Mouse (Mus musculus) forebrain, embryonic 15.5 days (tissue): ENCODE data around the gene Cdkal1. TPM values are rescaled to one million over a fixed set of nuclear protein-coding genes. Genes with fewer than 3 reads are reported as not detected.

Source experiments
- ATAC-seq: fragments of 200-750 bp; cut with Nextera tagmentation; replicated peaks from 2 replicates; pipeline ENCODE4 v1.8.0; 2017; ENCODE audit warnings: mild to moderate bottlenecking, moderate TSS enrichment, moderate library complexity
- H3K27ac ChIP-seq: fragments of 300-500 bp; sonication (generic); replicated peaks from 2 replicates; pipeline ENCODE4 v1.5.1; 2015; ENCODE audit warnings: mild to moderate bottlenecking, inconsistent platforms
- H3K27me3 ChIP-seq: fragments of 300-500 bp; sonication (generic); 2 replicates; pipeline ENCODE4 v1.6.1; 2015; ENCODE audit warnings: inconsistent platforms
- H3K36me3 ChIP-seq: fragments of 300-500 bp; sonication (generic); 2 replicates; pipeline ENCODE4 v1.6.1; 2015; ENCODE audit warnings: mild to moderate bottlenecking, inconsistent platforms
- H3K4me1 ChIP-seq: fragments of 300-500 bp; sonication (generic); 2 replicates; pipeline ENCODE4 v1.6.1; 2015; ENCODE audit warnings: inconsistent platforms
- H3K4me2 ChIP-seq: fragments of 300-500 bp; sonication (generic); replicated peaks from 2 replicates; pipeline ENCODE4 v1.6.1; 2015; ENCODE audit warnings: mild to moderate bottlenecking, inconsistent platforms
- H3K4me3 ChIP-seq: fragments of 300-500 bp; sonication (generic); 2 replicates; pipeline ENCODE4 v1.5.1; 2015; ENCODE audit warnings: mild to moderate bottlenecking, inconsistent platforms
- H3K9ac ChIP-seq: fragments of 300-500 bp; sonication (generic); replicated peaks from 2 replicates; pipeline ENCODE4 v1.6.1; 2015; ENCODE audit warnings: mild to moderate bottlenecking, inconsistent platforms
- H3K9me3 ChIP-seq: fragments of 300-500 bp; sonication (generic); 2 replicates; pipeline ENCODE4 v1.6.1; 2016; ENCODE audit warnings: inconsistent platforms
- WGBS: fragments of 180-500 bp; shearing (Covaris S2); methylation state at CpG from one replicate; pipeline ENCODE4 v1.1.7; 2015; ENCODE audit warnings: mixed read lengths; 5-methylcytosine and 5-hydroxymethylcytosine counted together
- polyA plus RNA-seq: library from polyadenylated mRNA; unstranded; fragments of >200 nt; fragmentation: Nextera tagmentation; extraction: Ambion mirVana; gene quantifications from 2 replicates; pipeline ENCODE4 v1.2.1, GENCODE M21; 2015

Cdkal1 gene
- polyA plus RNA-seq, 1 experiment from 2014 or later = 28.0 TPM

DNA sequence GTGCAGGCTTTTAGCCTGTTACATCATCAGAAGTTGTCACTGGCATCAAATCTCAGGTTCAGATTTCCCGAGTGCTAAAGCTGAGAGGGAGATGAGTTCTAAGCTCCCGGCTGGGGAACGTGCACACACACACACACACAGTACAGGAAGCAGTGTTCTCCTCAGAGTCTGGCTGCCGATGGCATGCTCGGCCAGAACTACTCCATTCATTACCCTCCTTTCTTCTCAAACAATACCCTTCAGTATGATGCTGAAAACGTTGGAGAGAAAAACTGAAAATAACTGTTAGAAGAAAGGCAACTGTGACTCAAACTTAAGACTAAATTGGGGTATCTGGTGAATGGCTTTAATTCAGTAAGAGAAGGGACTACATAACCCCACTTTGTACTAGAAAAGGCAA lies 491.5 kb downstream of the Cdkal1 start:
- H3K9me3 ChIP-seq = no peaks in the 10 kb centered on the region
- ATAC-seq = no peak; the same call in 1 of the 2 replicates
- 7% methylated on average over 6 of the region's 6 CpGs for WGBS
- H3K4me1 ChIP-seq = peaks cover 32% of the 10 kb centered on the region
- no peaks in the 10 kb centered on the region for H3K36me3 ChIP-seq
- H3K4me2 ChIP-seq = no peak overlapping the region
- no peaks in the 10 kb centered on the region for H3K27me3 ChIP-seq
- 0 out of 2 replicates have a peak overlapping the region, but pooled peaks have one; percentile 21 for H3K27ac ChIP-seq
- no peak overlapping the region for H3K4me3 ChIP-seq
- no peak overlapping the region for H3K9ac ChIP-seq

GRCm38 (mm10) chr13:29361842-29362241 lies 493.6 kb downstream of the Cdkal1 start:
- H3K4me3 ChIP-seq = no peak overlapping the region
- no peaks in the 10 kb centered on the region for H3K9me3 ChIP-seq
- no peak overlapping the region for H3K9ac ChIP-seq
- ATAC-seq = no peak
- H3K36me3 ChIP-seq = no peaks in the 10 kb centered on the region
- H3K27ac ChIP-seq = no peak overlapping the region
- WGBS = 94% methylated on average over 4 of the region's 4 CpGs
- peaks cover 33% of the 10 kb centered on the region for H3K4me1 ChIP-seq
- H3K27me3 ChIP-seq = no peaks in the 10 kb centered on the region
- no peak overlapping the region for H3K4me2 ChIP-seq

GRCm38 (mm10) chr13:29360899-29361298 lies 494.6 kb downstream of the Cdkal1 start:
- Histone ChIP-seq H3K9me3 (no peaks in the 10 kb centered on the region), H3K4me2 (no peak overlapping the region), H3K27me3 (no peaks in the 10 kb centered on the region), H3K9ac (no peak overlapping the region), H3K4me3 (no peak overlapping the region), H3K27ac (no peak overlapping the region), H3K36me3 (no peaks in the 10 kb centered on the region), H3K4me1 (peaks cover 42% of the 10 kb centered on the region)
- 55% methylated on average over 10 of the region's 10 CpGs for WGBS
- no peak for ATAC-seq

DNA sequence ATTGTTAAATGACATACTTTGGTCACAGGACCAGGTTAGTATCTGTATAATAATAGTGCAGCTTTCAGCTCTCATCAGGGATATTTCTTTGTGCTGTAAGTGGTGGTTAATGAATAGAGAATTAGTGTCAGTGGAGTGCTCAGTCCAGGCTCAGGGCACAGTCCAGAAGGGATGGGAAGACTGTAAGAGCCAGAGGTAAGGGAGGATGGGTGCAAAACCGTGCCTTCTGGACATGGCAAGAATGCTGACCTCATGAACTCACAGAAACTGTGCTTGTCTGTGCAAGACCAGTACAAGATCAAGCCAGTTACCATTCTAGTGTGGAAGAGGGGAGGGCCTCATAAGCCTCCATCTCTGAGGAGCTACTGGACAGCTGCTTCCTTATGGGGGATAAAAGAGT lies 496.1 kb downstream of the Cdkal1 start:
- no peaks in the 10 kb centered on the region for H3K9me3 ChIP-seq
- no peaks in the 10 kb centered on the region for H3K27me3 ChIP-seq
- no peak overlapping the region for H3K4me3 ChIP-seq
- H3K4me1 ChIP-seq = peaks cover 37% of the 10 kb centered on the region
- H3K9ac ChIP-seq = no peak overlapping the region
- no peak for ATAC-seq
- H3K36me3 ChIP-seq = no peaks in the 10 kb centered on the region
- no peak overlapping the region for H3K4me2 ChIP-seq
- no peak overlapping the region for H3K27ac ChIP-seq
- 87% methylated on average over 1 of the region's 1 CpGs for WGBS

DNA sequence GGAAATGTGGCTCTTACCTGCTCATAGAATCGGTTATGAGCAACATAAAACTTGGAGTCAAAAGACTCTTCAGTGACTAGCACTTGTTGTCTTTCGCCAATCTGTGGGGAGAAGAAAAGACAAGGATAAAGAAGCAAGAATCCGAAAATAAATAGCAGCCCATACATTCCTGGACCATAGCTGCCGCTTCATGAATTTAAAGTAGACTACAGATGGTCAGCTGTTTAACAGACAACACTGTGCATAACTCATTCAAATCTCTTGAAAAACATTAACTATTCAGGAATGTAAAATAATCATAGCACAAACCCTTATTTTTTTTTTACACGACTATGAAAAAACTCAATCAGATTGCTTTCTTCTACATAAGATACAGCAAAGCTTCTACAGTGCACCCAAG lies 498.0 kb downstream of the Cdkal1 start:
- no peak overlapping the region for H3K4me3 ChIP-seq
- no peaks in the 10 kb centered on the region for H3K9me3 ChIP-seq
- H3K36me3 ChIP-seq = no peaks in the 10 kb centered on the region
- peaks cover 31% of the 10 kb centered on the region for H3K4me1 ChIP-seq
- H3K27ac ChIP-seq = peak overlapping the region; percentile 44
- no peak for ATAC-seq
- no peaks in the 10 kb centered on the region for H3K27me3 ChIP-seq
- 67% methylated on average over 5 of the region's 5 CpGs for WGBS
- H3K4me2 ChIP-seq = no peak overlapping the region
- H3K9ac ChIP-seq = no peak overlapping the region

- H3K4me3 ChIP-seq = no peak overlapping the region
- peaks cover 33% of the 10 kb centered on the region for H3K4me1 ChIP-seq
- no peaks in the 10 kb centered on the region for H3K9me3 ChIP-seq
- no peaks in the 10 kb centered on the region for H3K27me3 ChIP-seq
- no peaks in the 10 kb centered on the region for H3K36me3 ChIP-seq
- H3K4me2 ChIP-seq = no peak overlapping the region
- no peak overlapping the region for H3K9ac ChIP-seq
- WGBS = 15% methylated on average over 10 of the region's 10 CpGs
- peak overlapping the region; percentile 44; the same call in 1 of the 2 replicates for H3K27ac ChIP-seq
- ATAC-seq = no peak
Measured at GRCm38 (mm10) chr13:29356158-29356485, 499.4 kb downstream of the Cdkal1 start.

- 50% methylated on average over 3 of the region's 3 CpGs for WGBS
Measured at GRCm38 (mm10) chr13:29355484-29356157, 499.9 kb downstream of the Cdkal1 start.

DNA sequence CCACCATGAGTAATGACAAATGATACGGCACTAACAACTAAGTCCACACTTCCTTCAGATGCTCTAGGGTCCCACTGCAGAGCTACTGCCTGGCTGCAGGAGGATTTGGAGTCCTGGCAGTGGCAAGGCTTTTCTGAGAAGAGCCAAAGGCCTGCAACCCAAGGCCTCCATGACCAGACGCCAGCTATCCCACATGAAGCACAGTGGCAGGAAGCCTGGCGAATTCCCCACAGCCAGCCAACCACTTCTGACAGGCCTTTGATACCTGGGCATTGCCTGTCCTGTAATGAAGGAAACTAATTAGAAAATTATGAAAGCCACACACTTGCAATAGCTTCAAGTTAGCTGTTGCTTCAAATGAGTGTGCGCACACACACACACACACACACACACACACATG lies 500.5 kb downstream of the Cdkal1 start:
- Histone ChIP-seq H3K4me3 (no peak overlapping the region), H3K4me2 (no peak overlapping the region), H3K9ac (no peak overlapping the region), H3K36me3 (no peaks in the 10 kb centered on the region), H3K27ac (peak overlapping the region; percentile 53), H3K9me3 (no peaks in the 10 kb centered on the region), H3K4me1 (peaks cover 37% of the 10 kb centered on the region), H3K27me3 (no peaks in the 10 kb centered on the region)
- 78% methylated on average over 4 of the region's 4 CpGs for WGBS
- ATAC-seq = no peak

More at GRCm38 (mm10) chr13:29355484-29356157, 499.9 kb downstream of the Cdkal1 start:
- Histone ChIP-seq H3K27me3 (no peaks in the 10 kb centered on the region), H3K9ac (no peak overlapping the region), H3K4me1 (peaks cover 33% of the 10 kb centered on the region), H3K4me3 (no peak overlapping the region), H3K9me3 (no peaks in the 10 kb centered on the region), H3K36me3 (no peaks in the 10 kb centered on the region), H3K4me2 (no peak overlapping the region), H3K27ac (peak overlapping the region; percentile 53; the same call in 1 of the 2 replicates)
- ATAC-seq = no peak

GRCm38 (mm10) chr13:29353888-29354415 lies 501.5 kb downstream of the Cdkal1 start:
- H3K4me1 ChIP-seq = peaks cover 47% of the 10 kb centered on the region
- no peak overlapping the region for H3K4me3 ChIP-seq
- WGBS = 72% methylated on average over 5 of the region's 5 CpGs
- H3K9me3 ChIP-seq = no peaks in the 10 kb centered on the region
- no peak overlapping the region for H3K4me2 ChIP-seq
- no peaks in the 10 kb centered on the region for H3K27me3 ChIP-seq
- ATAC-seq = no peak
- H3K27ac ChIP-seq = peak overlapping the region; percentile 51
- no peak overlapping the region for H3K9ac ChIP-seq
- H3K36me3 ChIP-seq = no peaks in the 10 kb centered on the region

DNA sequence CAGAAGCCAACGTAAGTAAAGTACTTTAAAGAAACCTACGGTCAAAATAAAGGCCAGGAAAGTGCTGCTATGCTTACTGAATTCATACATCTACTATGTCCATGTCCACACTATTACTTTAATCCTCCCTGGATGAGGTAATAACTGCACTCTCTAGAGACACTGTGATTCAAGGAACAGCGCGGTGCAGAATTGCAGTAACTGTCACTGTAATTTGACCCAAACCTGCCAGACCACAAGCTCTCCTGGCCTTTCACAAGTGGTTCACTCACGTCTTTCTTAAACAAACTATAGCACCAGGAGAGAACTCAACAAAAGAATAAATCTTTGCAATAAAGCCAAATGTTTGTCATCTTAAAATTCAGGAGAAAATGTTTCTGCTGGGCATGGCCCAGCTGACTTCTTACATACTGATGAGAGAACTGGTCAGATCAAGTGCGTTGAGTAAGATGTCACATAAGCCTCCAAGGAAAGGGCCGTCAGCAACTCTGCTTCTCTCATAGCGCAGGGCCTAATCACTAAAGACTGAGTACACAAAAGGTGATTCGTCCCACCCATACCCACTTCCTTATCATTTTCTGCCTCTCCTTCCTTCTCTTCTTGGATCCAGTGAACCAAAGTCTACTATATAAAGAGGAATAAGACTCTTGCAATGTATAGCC lies 504.3 kb downstream of the Cdkal1 start:
- WGBS = 88% methylated on average over 9 of the region's 9 CpGs
- H3K4me1 ChIP-seq = peaks cover 36% of the 10 kb centered on the region
- no peak for ATAC-seq

DNA sequence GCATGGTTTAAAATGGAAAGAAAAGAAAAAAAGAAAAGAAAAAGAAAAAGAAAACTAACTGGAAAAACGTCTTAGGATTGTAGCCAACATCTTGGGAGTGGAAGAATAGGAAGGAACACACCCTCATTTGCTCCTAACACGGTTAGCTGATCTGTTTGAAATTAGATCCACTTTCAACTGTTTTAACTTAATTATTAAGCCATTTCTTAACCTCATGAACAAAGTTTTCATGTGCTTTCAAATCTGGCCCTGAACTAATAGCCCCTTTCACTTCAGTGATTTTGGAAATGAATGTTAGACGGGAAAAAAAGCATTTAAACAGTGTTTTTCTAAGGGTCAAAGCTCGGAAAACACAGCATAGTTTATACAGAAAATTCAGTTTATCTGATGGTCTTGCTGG lies 505.5 kb downstream of the Cdkal1 start:
- Histone ChIP-seq H3K9me3 (no peaks in the 10 kb centered on the region), H3K4me3 (no peak overlapping the region), H3K27ac (peak overlapping the region; percentile 73; the same call in 1 of the 2 replicates), H3K27me3 (no peaks in the 10 kb centered on the region), H3K4me1 (peaks cover 26% of the 10 kb centered on the region), H3K36me3 (peaks cover 5% of the 10 kb centered on the region; the same call in 1 of the 2 replicates), H3K4me2 (no peak overlapping the region), H3K9ac (no peak overlapping the region)
- 29% methylated on average over 4 of the region's 4 CpGs for WGBS
- ATAC-seq = no peak

More for the DNA sequence above, 504.3 kb downstream of the Cdkal1 start:
- H3K36me3 ChIP-seq = peaks cover 5% of the 10 kb centered on the region; the same call in 1 of the 2 replicates
- no peaks in the 10 kb centered on the region for H3K27me3 ChIP-seq
- H3K9me3 ChIP-seq = no peaks in the 10 kb centered on the region
- no peak overlapping the region for H3K4me3 ChIP-seq
- H3K4me2 ChIP-seq = no peak overlapping the region
- H3K27ac ChIP-seq = no peak overlapping the region
- no peak overlapping the region for H3K9ac ChIP-seq

- Histone ChIP-seq H3K27me3 (no peaks in the 10 kb centered on the region), H3K4me1 (peaks cover 26% of the 10 kb centered on the region), H3K9me3 (no peaks in the 10 kb centered on the region), H3K9ac (no peak overlapping the region), H3K27ac (peak overlapping the region; percentile 73), H3K4me2 (no peak overlapping the region), H3K4me3 (no peak overlapping the region), H3K36me3 (peaks cover 5% of the 10 kb centered on the region; the same call in 1 of the 2 replicates)
- peak; percentile 87 for ATAC-seq
- WGBS = 21% methylated on average over 7 of the region's 7 CpGs
Measured at GRCm38 (mm10) chr13:29349386-29349961, 506.0 kb downstream of the Cdkal1 start.
